Mouse (Mus musculus): ENCODE results near the gene Rps6ka2. TPM values are rescaled to one million over a fixed set of nuclear protein-coding genes. Genes with fewer than 3 reads are reported as not detected.
A peak's percentile ranks its signal among the peaks of the same experiment; 100 is the strongest.
"Not testable (repeated sequence)": the region's sequence is repeated elsewhere in the genome, so short reads cannot be mapped to it uniquely, and the experiment has no call there.

The Rps6ka2 gene
- 20.2 and 20.8 TPM in 2 replicates for polyA plus RNA-seq (2014; fragmentation: Nextera tagmentation; extraction: Ambion mirVana)

DNA sequence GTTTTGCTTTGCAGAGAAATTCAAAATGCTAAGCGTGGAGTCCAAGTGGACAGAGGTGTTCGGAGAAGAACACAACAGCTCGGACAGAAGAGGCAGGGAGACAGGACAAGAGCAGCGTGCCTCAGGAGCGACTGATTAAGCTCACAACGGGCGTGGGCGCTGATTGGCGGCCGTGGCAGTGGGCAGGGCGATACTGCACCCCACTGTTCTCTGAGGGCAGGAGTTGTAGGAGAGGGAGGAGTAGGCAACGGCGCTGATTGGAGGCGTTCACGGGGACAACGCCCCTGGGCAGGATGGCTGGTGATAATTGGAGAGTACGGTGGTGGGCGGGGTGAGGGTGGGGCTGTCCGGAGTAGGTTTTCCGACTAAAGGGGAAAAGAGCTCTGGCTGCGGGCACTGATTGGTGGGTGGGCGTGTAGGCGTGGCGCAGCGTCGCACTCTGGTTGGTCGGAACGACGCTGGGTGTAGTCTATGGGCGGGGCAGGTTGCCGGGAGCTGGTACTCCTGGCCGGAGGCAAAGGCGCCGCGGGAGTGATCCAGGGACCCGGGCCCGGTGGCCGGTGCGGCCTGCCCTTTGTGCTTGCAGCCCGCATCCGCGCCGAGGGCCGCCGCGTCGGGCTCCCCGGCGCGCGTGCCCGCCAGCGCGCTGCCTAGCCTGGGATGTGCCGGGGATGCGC, at the start of gene Rps6ka2:
Gene Rps6ka2 (plus strand): TSS at position 489 of the 677 bp plus-strand sequence.
- under 1% methylated on average over 56 of the region's 56 CpGs for WGBS
- Histone ChIP-seq H3K4me1 (ENCODE audit: control insufficient read depth, insufficient read depth, low read length) (peaks cover 15% of the 10 kb centered on the region), H3K27me3 (ENCODE audit: control insufficient read depth, insufficient read depth, low read length) (no peaks in the 10 kb centered on the region)

DNA sequence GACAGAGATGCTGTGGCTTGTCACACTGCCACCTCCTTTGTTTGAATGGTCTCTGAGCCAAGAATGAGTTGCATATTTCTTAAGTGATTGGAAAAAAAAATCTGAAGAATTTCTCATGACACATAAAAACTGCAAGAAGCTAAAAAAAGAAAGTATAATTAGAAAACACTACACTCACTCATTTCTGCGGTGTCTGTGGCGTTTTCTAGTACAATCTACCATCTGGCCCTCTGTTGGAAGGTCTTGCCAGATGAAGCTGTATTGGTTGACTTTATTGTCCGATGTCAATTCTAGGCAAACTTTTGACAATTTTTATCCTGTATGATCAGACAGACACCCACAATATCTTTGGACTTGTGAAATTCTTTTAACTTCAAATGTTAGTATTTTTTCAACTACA, 49.1 kb upstream of the Rps6ka2 start:
- WGBS = 92% methylated on average over 3 of the region's 3 CpGs
- not testable (repeated sequence) for H3K4me1 ChIP-seq (ENCODE audit: control insufficient read depth, insufficient read depth, low read length); H3K9ac ChIP-seq (ENCODE audit: low read length); H3K4me3 ChIP-seq (ENCODE audit: low read depth, low read length); ATAC-seq (ENCODE audit: low FRiP score); H3K36me3 ChIP-seq (ENCODE audit: control insufficient read depth, insufficient read depth, low read length); H3K27ac ChIP-seq (ENCODE audit: low read depth, low read length); H3K4me2 ChIP-seq; DNase-seq (ENCODE audit: low spot score, missing footprints); H3K9me3 ChIP-seq (ENCODE audit: control insufficient read depth, low read length); H3K27me3 ChIP-seq (ENCODE audit: control insufficient read depth, insufficient read depth, low read length)

More for the DNA sequence above, at the start of gene Rps6ka2:
- H3K36me3 ChIP-seq (ENCODE audit: control insufficient read depth, insufficient read depth, low read length) = no peaks in the 10 kb centered on the region
- no peaks in the 10 kb centered on the region for H3K9me3 ChIP-seq (ENCODE audit: control insufficient read depth, low read length)
- DNase-seq (ENCODE audit: low spot score, missing footprints) (peak; percentile 99), ATAC-seq (ENCODE audit: low FRiP score) (peak; percentile 99)
- peak within 1 kb of the TSS; percentile 84 for H3K27ac ChIP-seq (ENCODE audit: low read depth, low read length)
- peak within 1 kb of the TSS; percentile 83 for H3K4me2 ChIP-seq
- peak within 1 kb of the TSS; percentile 79 for H3K4me3 ChIP-seq (ENCODE audit: low read depth, low read length)
- peak within 1 kb of the TSS; percentile 92 for H3K9ac ChIP-seq (ENCODE audit: low read length)

DNA sequence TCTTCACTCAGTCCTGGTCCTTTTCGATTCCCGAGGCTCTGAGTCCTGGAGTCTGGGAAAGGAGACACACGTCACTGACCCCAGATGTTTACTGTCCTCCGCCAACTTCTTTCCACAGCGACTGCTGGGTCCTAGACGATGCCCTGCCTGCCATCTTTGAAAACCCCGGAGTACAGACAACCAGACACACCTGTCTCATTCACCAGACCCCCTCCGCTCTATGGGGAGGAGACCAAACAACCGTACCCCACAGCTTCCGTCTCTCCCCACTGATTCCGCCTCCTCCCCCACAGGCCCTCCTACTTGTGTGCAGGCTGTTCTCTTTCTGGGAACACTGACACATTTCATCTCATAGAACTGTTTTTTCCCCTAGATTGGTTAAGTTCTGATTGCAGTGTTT, 47.4 kb upstream of the Rps6ka2 start:
- not testable (repeated sequence) for H3K27me3 ChIP-seq (ENCODE audit: control insufficient read depth, insufficient read depth, low read length); H3K9ac ChIP-seq (ENCODE audit: low read length); H3K9me3 ChIP-seq (ENCODE audit: control insufficient read depth, low read length); H3K4me3 ChIP-seq (ENCODE audit: low read depth, low read length); ATAC-seq (ENCODE audit: low FRiP score); H3K4me2 ChIP-seq; H3K27ac ChIP-seq (ENCODE audit: low read depth, low read length); DNase-seq (ENCODE audit: low spot score, missing footprints); H3K36me3 ChIP-seq (ENCODE audit: control insufficient read depth, insufficient read depth, low read length); H3K4me1 ChIP-seq (ENCODE audit: control insufficient read depth, insufficient read depth, low read length)
- 84% methylated on average over 11 of the region's 11 CpGs for WGBS

DNA sequence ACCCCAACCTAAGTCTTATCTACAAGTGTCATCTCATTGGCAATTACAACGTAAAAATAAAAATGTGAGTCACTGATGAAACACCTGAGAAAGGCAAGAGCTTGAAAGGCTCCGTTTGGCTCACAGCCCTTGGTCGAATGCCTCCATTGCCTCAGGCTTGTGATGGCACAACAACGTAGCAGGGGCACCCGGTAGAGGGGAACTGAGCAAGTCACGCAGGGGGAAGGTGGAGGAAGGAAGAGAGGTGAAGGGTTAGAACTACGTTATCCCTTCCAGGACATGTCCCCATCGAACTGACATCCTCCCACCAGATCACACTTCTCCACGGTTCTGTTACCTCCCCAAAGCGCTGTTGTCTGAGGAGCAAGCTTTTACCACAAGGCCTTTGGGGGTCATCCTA, 43.4 kb upstream of the Rps6ka2 start:
- 86% methylated on average over 6 of the region's 10 CpGs for WGBS
- not testable (repeated sequence) for H3K4me1 ChIP-seq (ENCODE audit: control insufficient read depth, insufficient read depth, low read length); H3K9ac ChIP-seq (ENCODE audit: low read length); H3K27me3 ChIP-seq (ENCODE audit: control insufficient read depth, insufficient read depth, low read length); H3K4me2 ChIP-seq; H3K36me3 ChIP-seq (ENCODE audit: control insufficient read depth, insufficient read depth, low read length); ATAC-seq (ENCODE audit: low FRiP score); H3K27ac ChIP-seq (ENCODE audit: low read depth, low read length); H3K4me3 ChIP-seq (ENCODE audit: low read depth, low read length); DNase-seq (ENCODE audit: low spot score, missing footprints); H3K9me3 ChIP-seq (ENCODE audit: control insufficient read depth, low read length)

DNA sequence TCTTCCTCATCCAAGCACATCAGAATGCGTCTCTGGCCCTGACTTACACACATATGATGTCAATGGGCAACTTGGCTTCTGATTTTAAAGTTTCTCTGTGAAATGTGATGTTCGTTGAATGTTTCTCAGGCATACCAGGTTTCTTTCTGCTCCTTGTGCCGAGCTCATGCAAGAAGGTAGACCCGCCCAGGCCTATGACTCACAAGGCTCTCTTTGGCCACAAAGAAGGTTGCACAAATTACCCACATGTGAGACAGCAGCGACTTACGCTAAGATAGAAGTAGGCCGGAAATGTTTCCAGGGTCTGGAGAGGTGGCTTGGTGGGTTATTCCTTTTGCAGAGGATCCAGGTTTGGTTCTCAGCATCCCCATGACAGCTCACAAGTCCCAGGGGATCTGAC, 35.9 kb upstream of the Rps6ka2 start:
- DNase-seq (ENCODE audit: low spot score, missing footprints); ATAC-seq (ENCODE audit: low FRiP score); H3K4me2 ChIP-seq; H3K27ac ChIP-seq (ENCODE audit: low read depth, low read length); H3K36me3 ChIP-seq (ENCODE audit: control insufficient read depth, insufficient read depth, low read length); H3K4me3 ChIP-seq (ENCODE audit: low read depth, low read length); H3K9me3 ChIP-seq (ENCODE audit: control insufficient read depth, low read length); H3K9ac ChIP-seq (ENCODE audit: low read length); H3K27me3 ChIP-seq (ENCODE audit: control insufficient read depth, insufficient read depth, low read length); H3K4me1 ChIP-seq (ENCODE audit: control insufficient read depth, insufficient read depth, low read length): not testable (repeated sequence)
- WGBS = no CpG with 5 or more reads among the region's 7 CpGs

DNA sequence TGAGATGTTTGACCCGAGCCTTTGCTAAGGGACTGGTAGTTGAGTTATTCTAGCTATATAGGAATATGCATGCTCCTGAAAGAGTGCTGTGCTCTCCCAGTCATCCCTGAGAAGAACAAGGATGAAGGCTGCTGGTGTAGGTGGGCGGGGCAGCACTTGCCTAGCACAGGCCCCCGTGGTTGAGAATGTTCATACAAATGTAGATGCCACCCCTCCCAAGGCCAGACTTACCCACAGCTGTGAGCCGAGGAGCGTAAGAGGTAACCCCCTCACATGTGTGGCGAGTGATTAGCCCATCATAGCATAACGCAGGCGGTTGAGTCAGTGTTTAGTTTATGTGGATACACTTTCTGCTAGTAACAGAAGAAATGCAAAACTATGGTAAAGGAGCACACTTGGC, 34.6 kb upstream of the Rps6ka2 start:
- H3K4me2 ChIP-seq; H3K4me1 ChIP-seq (ENCODE audit: control insufficient read depth, insufficient read depth, low read length); DNase-seq (ENCODE audit: low spot score, missing footprints); H3K27ac ChIP-seq (ENCODE audit: low read depth, low read length); H3K9me3 ChIP-seq (ENCODE audit: control insufficient read depth, low read length); ATAC-seq (ENCODE audit: low FRiP score); H3K4me3 ChIP-seq (ENCODE audit: low read depth, low read length); H3K27me3 ChIP-seq (ENCODE audit: control insufficient read depth, insufficient read depth, low read length); H3K9ac ChIP-seq (ENCODE audit: low read length); H3K36me3 ChIP-seq (ENCODE audit: control insufficient read depth, insufficient read depth, low read length): not testable (repeated sequence)
- WGBS = 86% methylated on average over 7 of the region's 8 CpGs

DNA sequence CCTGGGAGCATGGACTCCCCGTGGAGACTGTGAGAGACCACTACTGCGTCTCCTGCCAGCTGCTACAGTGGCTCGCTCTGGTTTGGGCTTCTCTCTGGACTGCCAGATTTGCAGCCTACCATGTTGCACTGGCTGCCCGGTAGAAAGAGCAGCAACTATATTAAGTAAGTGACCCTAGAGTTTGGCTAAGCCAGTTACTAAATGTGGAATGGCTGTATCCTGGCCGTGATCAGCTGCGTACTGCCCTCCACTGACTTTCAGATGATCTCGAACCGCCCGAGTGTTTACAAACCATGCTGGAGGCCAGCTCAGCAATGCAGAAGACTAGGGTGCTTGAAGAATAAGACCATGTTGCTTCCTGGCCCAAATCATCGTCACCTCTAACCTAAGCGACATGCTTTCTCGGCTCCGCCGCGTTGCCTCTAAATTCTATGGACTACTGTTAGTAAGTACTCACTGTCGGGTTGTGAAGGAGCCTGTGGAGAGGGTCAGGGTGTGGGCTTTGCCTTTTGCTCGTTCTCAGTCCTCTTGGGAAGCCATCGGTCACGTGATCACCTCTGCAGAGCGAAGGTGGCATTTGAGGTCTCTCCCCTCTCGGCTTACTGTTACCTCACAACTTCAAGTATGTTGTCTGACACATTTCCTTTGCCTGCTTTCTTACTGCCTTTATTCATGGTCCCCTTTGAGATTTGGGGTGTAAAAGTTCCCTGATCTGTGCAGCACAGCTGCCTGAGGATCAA, 31.6 kb upstream of the Rps6ka2 start:
- DNase-seq (ENCODE audit: low spot score, missing footprints) (no peak), ATAC-seq (ENCODE audit: low FRiP score) (no peak)
- Histone ChIP-seq H3K4me3 (ENCODE audit: low read depth, low read length) (no peak overlapping the region), H3K9ac (ENCODE audit: low read length) (no peak overlapping the region), H3K27me3 (ENCODE audit: control insufficient read depth, insufficient read depth, low read length) (no peaks in the 10 kb centered on the region), H3K36me3 (ENCODE audit: control insufficient read depth, insufficient read depth, low read length) (no peaks in the 10 kb centered on the region), H3K4me2 (no peak overlapping the region), H3K4me1 (ENCODE audit: control insufficient read depth, insufficient read depth, low read length) (no peaks in the 10 kb centered on the region), H3K27ac (ENCODE audit: low read depth, low read length) (no peak overlapping the region), H3K9me3 (ENCODE audit: control insufficient read depth, low read length) (no peaks in the 10 kb centered on the region)
- 88% methylated on average over 21 of the region's 21 CpGs for WGBS

DNA sequence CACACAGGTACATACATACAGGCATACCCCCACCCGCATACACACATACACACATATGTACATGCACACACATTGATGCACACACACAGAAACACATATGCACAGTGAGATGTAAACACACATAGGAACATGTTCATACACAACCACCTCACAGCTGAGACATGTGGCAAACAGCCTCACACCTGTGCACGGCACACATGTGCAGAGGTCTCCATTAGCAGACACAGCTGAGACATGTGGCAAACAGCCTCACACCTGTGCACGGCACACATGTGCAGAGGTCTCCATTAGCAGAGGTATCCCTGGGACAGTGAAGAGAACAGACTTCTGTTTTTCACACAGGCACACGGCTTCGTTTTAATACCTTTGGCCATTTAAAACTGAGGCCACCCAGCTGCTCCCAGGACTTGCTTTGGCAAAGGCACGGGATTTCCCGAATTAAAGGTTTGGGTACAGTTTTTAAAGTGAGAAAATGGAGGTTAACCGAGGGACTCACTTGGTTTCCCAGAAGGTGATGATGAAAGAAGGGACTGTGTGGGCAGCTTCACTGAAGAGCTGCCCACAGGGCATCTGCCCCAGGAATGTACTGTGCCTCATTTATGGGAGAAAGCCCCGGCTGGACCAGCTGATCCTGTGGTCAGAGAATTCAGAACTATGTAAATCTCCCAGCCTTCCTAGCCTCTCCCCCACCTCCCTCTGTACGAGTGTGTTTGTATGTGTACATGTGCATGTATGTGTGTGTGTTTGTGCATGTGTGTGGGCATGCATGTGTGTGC, 29.3 kb upstream of the Rps6ka2 start:
- WGBS = 85% methylated on average over 10 of the region's 10 CpGs
- Histone ChIP-seq H3K27me3 (ENCODE audit: control insufficient read depth, insufficient read depth, low read length) (no peaks in the 10 kb centered on the region), H3K9ac (ENCODE audit: low read length) (no peak overlapping the region), H3K27ac (ENCODE audit: low read depth, low read length) (no peak overlapping the region), H3K9me3 (ENCODE audit: control insufficient read depth, low read length) (no peaks in the 10 kb centered on the region), H3K4me1 (ENCODE audit: control insufficient read depth, insufficient read depth, low read length) (no peaks in the 10 kb centered on the region), H3K4me2 (no peak overlapping the region), H3K36me3 (ENCODE audit: control insufficient read depth, insufficient read depth, low read length) (no peaks in the 10 kb centered on the region), H3K4me3 (ENCODE audit: low read depth, low read length) (no peak overlapping the region)
- DNase-seq (ENCODE audit: low spot score, missing footprints) = no peak
- no peak for ATAC-seq (ENCODE audit: low FRiP score)

DNA sequence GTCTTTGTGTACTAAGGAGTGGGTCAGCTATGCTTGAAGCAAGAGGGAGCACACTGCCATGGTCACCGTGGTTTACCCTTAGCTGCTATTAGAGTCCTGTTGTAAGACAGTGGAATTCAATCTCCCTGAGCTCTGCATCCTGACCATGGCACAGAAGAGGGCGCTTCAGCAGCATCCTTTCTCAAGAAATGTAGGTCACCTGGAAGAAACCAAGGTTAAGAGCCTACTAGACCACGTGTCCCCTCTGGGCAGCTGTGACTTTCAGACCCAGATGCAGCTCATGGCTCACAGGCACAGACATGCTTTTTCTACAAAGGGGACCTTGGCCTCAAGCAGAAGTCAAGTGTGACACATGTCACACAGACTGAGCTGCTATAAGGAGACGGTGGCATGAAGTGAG, 27.5 kb upstream of the Rps6ka2 start:
- no peak overlapping the region for H3K4me2 ChIP-seq
- 53% methylated on average over 4 of the region's 4 CpGs for WGBS
- no peak overlapping the region for H3K27ac ChIP-seq (ENCODE audit: low read depth, low read length)
- DNase-seq (ENCODE audit: low spot score, missing footprints) = no peak
- no peak overlapping the region for H3K4me3 ChIP-seq (ENCODE audit: low read depth, low read length)
- H3K36me3 ChIP-seq (ENCODE audit: control insufficient read depth, insufficient read depth, low read length) = no peaks in the 10 kb centered on the region
- H3K27me3 ChIP-seq (ENCODE audit: control insufficient read depth, insufficient read depth, low read length) = no peaks in the 10 kb centered on the region
- no peaks in the 10 kb centered on the region for H3K4me1 ChIP-seq (ENCODE audit: control insufficient read depth, insufficient read depth, low read length)
- H3K9me3 ChIP-seq (ENCODE audit: control insufficient read depth, low read length) = no peaks in the 10 kb centered on the region
- ATAC-seq (ENCODE audit: low FRiP score) = no peak
- H3K9ac ChIP-seq (ENCODE audit: low read length) = no peak overlapping the region
